Mouse (Mus musculus) myocyte (in vitro differentiated cells): ENCODE data around the gene Ugt1a6b. TPM values are rescaled to one million over a fixed set of nuclear protein-coding genes. Genes with fewer than 3 reads are reported as not detected.

ENCODE experiments used
- H3K27me3 ChIP-seq: one replicate; pipeline ENCODE4 v1.6.1; 2011; ENCODE audit not compliant: control insufficient read depth, insufficient read depth, insufficient read length
- H3K36me3 ChIP-seq: one replicate; pipeline ENCODE4 v1.6.1; 2011; ENCODE audit not compliant: control insufficient read depth, insufficient read depth
- H3K4me2 ChIP-seq: one replicate; pipeline ENCODE4 v1.6.1; 2011; ENCODE audit warnings: low read depth, control low read depth
- H3K4me3 ChIP-seq: one replicate; pipeline ENCODE4 v1.5.1; 2011; ENCODE audit warnings: mild to moderate bottlenecking, control low read depth, moderate library complexity
- H3K79me2 ChIP-seq: one replicate; pipeline ENCODE4 v1.6.1; 2011; ENCODE audit not compliant: control insufficient read depth, insufficient read depth
- H3ac ChIP-seq: one replicate; pipeline ENCODE4 v1.6.1; 2011; ENCODE audit not compliant: control insufficient read depth, insufficient read length
- CEBPB ChIP-seq: IDR thresholded peaks from 2 replicates; pipeline ENCODE4 v1.6.1; 2011; ENCODE audit warnings: mild to moderate bottlenecking, moderate library complexity; ENCODE audit not compliant: poor library complexity, insufficient read depth, severe bottlenecking
- E2F4 ChIP-seq: IDR thresholded peaks from one replicate; pipeline ENCODE4 v1.6.1; 2011; ENCODE audit warnings: mild to moderate bottlenecking, control low read depth, moderate library complexity; ENCODE audit not compliant: insufficient read depth
- MAX ChIP-seq: IDR thresholded peaks from one replicate; pipeline ENCODE4 v1.6.1; 2011; ENCODE audit warnings: low read depth, mild to moderate bottlenecking, control low read depth
- MYOD1 ChIP-seq, 3 experiments: IDR thresholded peaks; one replicate each; pipeline ENCODE4 v1.6.1; 2011; ENCODE audit warnings: control low read depth in 2 of 3, low read depth in 2 of 3, mild to moderate bottlenecking in 2 of 3, moderate library complexity in 1 of 3; ENCODE audit not compliant: insufficient read length in 2 of 3, control insufficient read depth in 1 of 3
- MYOG ChIP-seq, 3 experiments: IDR thresholded peaks; one replicate each; pipeline ENCODE4 v1.6.1; 2011; ENCODE audit warnings: control low read depth in 2 of 3, low read depth in 2 of 3, mild to moderate bottlenecking in 2 of 3; ENCODE audit not compliant: insufficient read length in 2 of 3, control insufficient read depth in 1 of 3, insufficient read depth in 1 of 3
- POLR2A ChIP-seq: IDR thresholded peaks from one replicate; pipeline ENCODE4 v1.6.1; 2011; ENCODE audit warnings: low read depth, mild to moderate bottlenecking, control low read depth, moderate library complexity; ENCODE audit not compliant: insufficient read length
- POLR2AphosphoS2 ChIP-seq: IDR thresholded peaks from one replicate; pipeline ENCODE4 v1.6.1; 2011; ENCODE audit warnings: low read depth, control low read depth; ENCODE audit not compliant: insufficient read length
- REST ChIP-seq: IDR thresholded peaks from one replicate; pipeline ENCODE4 v1.6.1; 2011; ENCODE audit warnings: mild to moderate bottlenecking, control low read depth, moderate library complexity; ENCODE audit not compliant: insufficient read depth, insufficient read length
- SRF ChIP-seq: IDR thresholded peaks from one replicate; pipeline ENCODE4 v1.6.1; 2011; ENCODE audit warnings: low read depth; ENCODE audit not compliant: control insufficient read depth, insufficient read length
- TCF12 ChIP-seq: IDR thresholded peaks from one replicate; pipeline ENCODE4 v1.6.1; 2011; ENCODE audit warnings: mild to moderate bottlenecking, control low read depth; ENCODE audit not compliant: poor library complexity, insufficient read depth, severe bottlenecking
- TCF3 ChIP-seq: IDR thresholded peaks from one replicate; pipeline ENCODE4 v1.6.1; 2011; ENCODE audit warnings: low read depth, control low read depth; ENCODE audit not compliant: insufficient read length
- USF1 ChIP-seq: IDR thresholded peaks from one replicate; pipeline ENCODE4 v1.6.1; 2011; ENCODE audit warnings: low read depth, mild to moderate bottlenecking, control low read depth, moderate library complexity
- polyA plus RNA-seq: library from polyadenylated mRNA; unstranded; fragments of >200 nt; fragmentation: generic; extraction: Trizol; gene quantifications from one replicate; pipeline ENCODE4 v1.2.1, GENCODE M21; 2012; ENCODE audit warnings: missing spikeins

Ugt1a6b gene
- polyA plus RNA-seq, 1 experiment: 0.04 TPM

- Histone ChIP-seq H3K79me2 (no peaks in the 10 kb centered on the region), H3K27me3 (no peaks in the 10 kb centered on the region), H3K4me3 (no peak within 1 kb of the TSS), H3ac (no peak within 1 kb of the TSS), H3K36me3 (no peaks in the 10 kb centered on the region), H3K4me2 (no peak within 1 kb of the TSS)
- TF ChIP-seq MYOD1 (IDR thresholded peaks at IDR 0.05; ENCODE audit: control insufficient read depth in 1 of 3, insufficient read length in 2 of 3, low read depth in 2 of 3) (no peak), POLR2A (no peak), POLR2AphosphoS2 (no peak), MAX (no peak), TCF12 (no peak)
Observed at GRCm38 (mm10) chr1:88226670-88227379, 123.8 kb downstream of the Ugt1a6b start, which contains the start of gene Mroh2a. TSS of gene Mroh2a (plus strand) at chr1:88226986.

GRCm38 (mm10) chr1:88227482-88227881 is 124.4 kb downstream of the Ugt1a6b start:
- Histone ChIP-seq H3K4me3 (no peak overlapping the region), H3K36me3 (no peaks in the 10 kb centered on the region), H3K4me2 (no peak overlapping the region), H3K27me3 (no peaks in the 10 kb centered on the region), H3ac (no peak overlapping the region), H3K79me2 (no peaks in the 10 kb centered on the region)
- no peak for TF ChIP-seq CEBPB
- no peak for TF ChIP-seq SRF
- TF ChIP-seq POLR2AphosphoS2: no peak
- TF ChIP-seq POLR2A: no peak
- no peak for TF ChIP-seq TCF3
- TF ChIP-seq TCF12: no peak
- no peak for TF ChIP-seq MAX
- TF ChIP-seq MYOG (IDR thresholded peaks at IDR 0.05; ENCODE audit: control insufficient read depth in 1 of 3, insufficient read depth in 1 of 3, insufficient read length in 2 of 3, low read depth in 2 of 3): no peak
- no peak for TF ChIP-seq E2F4
- TF ChIP-seq MYOD1 (IDR thresholded peaks at IDR 0.05; ENCODE audit: control insufficient read depth in 1 of 3, insufficient read length in 2 of 3, low read depth in 2 of 3): no peak
- TF ChIP-seq REST: no peak
- TF ChIP-seq USF1: no peak

- Histone ChIP-seq H3K79me2 (no peaks in the 10 kb centered on the region), H3K4me3 (no peak overlapping the region), H3K4me2 (no peak overlapping the region), H3K36me3 (no peaks in the 10 kb centered on the region), H3ac (no peak overlapping the region), H3K27me3 (peaks cover 4% of the 10 kb centered on the region)
- TF ChIP-seq E2F4 (no peak), POLR2AphosphoS2 (no peak), TCF3 (no peak), CEBPB (no peak), USF1 (no peak), MAX (no peak), SRF (no peak), MYOD1 (IDR thresholded peaks at IDR 0.05; ENCODE audit: control insufficient read depth in 1 of 3, insufficient read length in 2 of 3, low read depth in 2 of 3) (no peak), POLR2A (no peak)
Observed at GRCm38 (mm10) chr1:88228121-88228520, 125.1 kb downstream of the Ugt1a6b start.

- Histone ChIP-seq H3K27me3 (peaks cover 10% of the 10 kb centered on the region), H3K36me3 (no peaks in the 10 kb centered on the region), H3ac (no peak overlapping the region), H3K4me3 (no peak overlapping the region), H3K79me2 (no peaks in the 10 kb centered on the region), H3K4me2 (no peak overlapping the region)
- no peak for TF ChIP-seq CEBPB
- no peak for TF ChIP-seq TCF12
- no peak for TF ChIP-seq MYOD1 (IDR thresholded peaks at IDR 0.05; ENCODE audit: control insufficient read depth in 1 of 3, insufficient read length in 2 of 3, low read depth in 2 of 3)
- TF ChIP-seq MYOG (IDR thresholded peaks at IDR 0.05; ENCODE audit: control insufficient read depth in 1 of 3, insufficient read depth in 1 of 3, insufficient read length in 2 of 3, low read depth in 2 of 3): no peak
- no peak for TF ChIP-seq SRF
- TF ChIP-seq TCF3: no peak
- no peak for TF ChIP-seq MAX
- no peak for TF ChIP-seq E2F4
- no peak for TF ChIP-seq POLR2AphosphoS2
- TF ChIP-seq USF1: no peak
Observed at GRCm38 (mm10) chr1:88229566-88229965, 126.5 kb downstream of the Ugt1a6b start.

GRCm38 (mm10) chr1:88229986-88230385 is 126.9 kb downstream of the Ugt1a6b start:
- Histone ChIP-seq H3K27me3 (peaks cover 14% of the 10 kb centered on the region), H3K4me2 (no peak overlapping the region), H3K4me3 (no peak overlapping the region), H3K36me3 (no peaks in the 10 kb centered on the region), H3ac (no peak overlapping the region), H3K79me2 (no peaks in the 10 kb centered on the region)
- TF ChIP-seq SRF: no peak
- TF ChIP-seq MYOG (IDR thresholded peaks at IDR 0.05; ENCODE audit: control insufficient read depth in 1 of 3, insufficient read depth in 1 of 3, insufficient read length in 2 of 3, low read depth in 2 of 3): no peak
- no peak for TF ChIP-seq REST
- TF ChIP-seq POLR2AphosphoS2: no peak
- TF ChIP-seq MAX: no peak
- no peak for TF ChIP-seq MYOD1 (IDR thresholded peaks at IDR 0.05; ENCODE audit: control insufficient read depth in 1 of 3, insufficient read length in 2 of 3, low read depth in 2 of 3)
- no peak for TF ChIP-seq E2F4
- TF ChIP-seq TCF3: no peak
- no peak for TF ChIP-seq TCF12
- TF ChIP-seq USF1: no peak
